ENCODE assay signal across 8 mouse cellular contexts in the genomic region with DNA sequence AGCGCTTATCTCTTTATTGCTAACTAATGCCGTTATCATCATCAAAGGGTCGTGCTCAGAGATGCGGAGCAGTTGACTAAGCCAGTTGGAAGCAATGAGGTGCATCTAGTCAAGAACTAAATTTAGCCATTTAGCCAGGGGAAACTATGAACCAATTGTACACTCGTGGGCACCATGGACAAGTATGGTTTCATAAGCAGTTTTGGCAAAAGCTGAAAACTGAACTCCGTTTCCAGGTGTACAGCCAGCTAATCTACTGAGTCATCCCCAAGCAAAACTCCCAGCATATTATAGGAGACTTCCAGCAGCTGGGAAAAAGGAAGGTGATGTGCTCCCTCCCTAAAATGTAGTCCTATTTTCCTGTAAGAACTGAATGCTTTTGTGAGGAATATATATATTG. TPM values are rescaled to one million over a fixed set of nuclear protein-coding genes. Genes with fewer than 3 reads are reported as not detected.
DNase-seq lines count a peak whose midpoint lies in the region; ATAC-seq and TF ChIP-seq lines count a peak whose summit lies in the region.

No protein-coding gene starts in this region.

- peak overlapping the region; percentile 93 for H3K27ac ChIP-seq in layer of hippocampus, adult 2 months
- H3K27ac ChIP-seq in embryonic facial prominence, embryonic 13.5 days = no peak overlapping the region
- H3K27ac ChIP-seq in intestine, postnatal 0 days (ENCODE audit: low read depth, low read length) = no peak overlapping the region
- H3K27ac ChIP-seq in neural tube, embryonic 14.5 days (ENCODE audit: low read depth, low read length) = no peak overlapping the region
- no peak overlapping the region for H3K27ac ChIP-seq in kidney, adult 2 months (ENCODE audit: insufficient read depth, low read depth, low read length)

- H3K9me3 ChIP-seq in embryonic facial prominence, embryonic 13.5 days = no peaks in the 10 kb centered on the region
- no peaks in the 10 kb centered on the region for H3K9me3 ChIP-seq in intestine, postnatal 0 days (ENCODE audit: control insufficient read depth)
- no peaks in the 10 kb centered on the region for H3K9me3 ChIP-seq in neural tube, embryonic 14.5 days (ENCODE audit: control insufficient read depth, low read length)

- peak overlapping the region; percentile 83 for H3K4me3 ChIP-seq in layer of hippocampus, adult 2 months
- H3K4me3 ChIP-seq in embryonic facial prominence, embryonic 13.5 days = peak overlapping the region; percentile 72
- no peak overlapping the region for H3K4me3 ChIP-seq in intestine, postnatal 0 days (ENCODE audit: low read depth, low read length)
- H3K4me3 ChIP-seq in neural tube, embryonic 14.5 days (ENCODE audit: low read depth, low read length) = peak overlapping the region; percentile 87; the same call in 1 of the 2 replicates
- no peak overlapping the region for H3K4me3 ChIP-seq in kidney, adult 2 months (ENCODE audit: insufficient read depth, low read depth, low read length)

- H3K36me3 ChIP-seq in embryonic facial prominence, embryonic 13.5 days = peaks cover 3% of the 10 kb centered on the region
- H3K36me3 ChIP-seq in intestine, postnatal 0 days (ENCODE audit: control insufficient read depth, insufficient read depth) = no peaks in the 10 kb centered on the region; the same call in 1 of the 2 replicates
- H3K36me3 ChIP-seq in neural tube, embryonic 14.5 days (ENCODE audit: control insufficient read depth, insufficient read depth, low read length) = peaks cover 2% of the 10 kb centered on the region
- H3K36me3 ChIP-seq in kidney, adult 2 months (ENCODE audit: control insufficient read depth, insufficient read depth, low read length) = no peaks in the 10 kb centered on the region

- WGBS in embryonic facial prominence, embryonic 13.5 days = 42% methylated on average over 6 of the region's 6 CpGs
- WGBS in intestine, postnatal 0 days = 19% methylated on average over 6 of the region's 6 CpGs
- WGBS in neural tube, embryonic 14.5 days = 36% methylated on average over 6 of the region's 6 CpGs
- WGBS in kidney, adult 2 months = 28% methylated on average over 6 of the region's 6 CpGs

- no peak for TF ChIP-seq CTCF in layer of hippocampus, adult 2 months (conservative IDR thresholded peaks at IDR 0.05)
- no peak for TF ChIP-seq CTCF in intestine, postnatal 0 days (IDR thresholded peaks at IDR 0.05; ENCODE audit: low read depth)
- no peak for TF ChIP-seq CTCF in kidney, adult 2 months (conservative IDR thresholded peaks at IDR 0.05; ENCODE audit: insufficient read depth, insufficient read length, low read depth, low read length)

- peak overlapping the region; percentile 99 for H3K4me2 ChIP-seq in embryonic facial prominence, embryonic 13.5 days
- H3K4me2 ChIP-seq in intestine, postnatal 0 days (replicated peaks; ENCODE audit: low read depth) = peak overlapping the region; percentile 99
- peak overlapping the region; percentile 97 for H3K4me2 ChIP-seq in neural tube, embryonic 14.5 days (ENCODE audit: low read depth, low read length)

- ATAC-seq in embryonic facial prominence, embryonic 13.5 days (ENCODE audit: insufficient number of reproducible peaks, insufficient read depth, low FRiP score, low TSS enrichment, low read depth) = no peak
- no peak for ATAC-seq in intestine, postnatal 0 days
- ATAC-seq in neural tube, embryonic 14.5 days (ENCODE audit: low read depth) = no peak

- 0 out of 2 replicates have a peak, but pooled peaks cover 3% of the 10 kb centered on the region for H3K27me3 ChIP-seq in embryonic facial prominence, embryonic 13.5 days
- no peaks in the 10 kb centered on the region for H3K27me3 ChIP-seq in intestine, postnatal 0 days (replicated peaks; ENCODE audit: control insufficient read depth, insufficient read depth, low read length)
- H3K27me3 ChIP-seq in neural tube, embryonic 14.5 days (ENCODE audit: control insufficient read depth, insufficient read depth, low read length) = no peaks in the 10 kb centered on the region
- no peaks in the 10 kb centered on the region for H3K27me3 ChIP-seq in kidney, adult 2 months (replicated peaks; ENCODE audit: control insufficient read depth, insufficient read depth, low read length)

- H3K9ac ChIP-seq in embryonic facial prominence, embryonic 13.5 days = peak overlapping the region; percentile 88; the same call in 1 of the 2 replicates
- H3K9ac ChIP-seq in intestine, postnatal 0 days (ENCODE audit: low read depth, low read length) = 0 out of 2 replicates have a peak overlapping the region, but pooled peaks have one; percentile 66
- H3K9ac ChIP-seq in neural tube, embryonic 14.5 days (replicated peaks; ENCODE audit: low read depth, low read length) = no peak overlapping the region

- TF ChIP-seq POLR2A in kidney, adult 2 months (IDR thresholded peaks at IDR 0.05; ENCODE audit: low read depth, low read length) = no peak

- peaks cover 38% of the 10 kb centered on the region for H3K4me1 ChIP-seq in embryonic facial prominence, embryonic 13.5 days
- peaks cover 16% of the 10 kb centered on the region for H3K4me1 ChIP-seq in intestine, postnatal 0 days (replicated peaks; ENCODE audit: control insufficient read depth, insufficient read depth, low read length)
- H3K4me1 ChIP-seq in neural tube, embryonic 14.5 days (ENCODE audit: control insufficient read depth, insufficient read depth, low read length) = peaks cover 31% of the 10 kb centered on the region
- peaks cover 12% of the 10 kb centered on the region for H3K4me1 ChIP-seq in kidney, adult 2 months (ENCODE audit: control insufficient read depth, insufficient read depth, low read length)

- DNase-seq in layer of hippocampus, adult 2 months (ENCODE audit: low spot score in 2 of 2) = no peak
- no peak for DNase-seq in layer of hippocampus, adult 9-10 months (ENCODE audit: low spot score)
- no peak for DNase-seq in frontal cortex, postnatal 25 days (ENCODE audit: low spot score in 2 of 2)
- no peak for DNase-seq in kidney, adult 2 months
- no peak for DNase-seq in frontal cortex, postnatal 10 days (ENCODE audit: low spot score in 2 of 2)

RNA-seq across cellular contexts. Expression of gene Rab11fip3, which starts 0.8 kb away (rescaled TPM):
- total RNA-seq in layer of hippocampus, adult 2 months (2021) = 100 to 1,000 TPM; 108 to 115 TPM
- 22.8 and 23.5 TPM in 2 replicates for polyA plus RNA-seq in embryonic facial prominence, embryonic 13.5 days (2015; fragmentation: Nextera tagmentation; extraction: Ambion mirVana)
- 32.3 and 37.5 TPM in 2 replicates for polyA plus RNA-seq in intestine, postnatal 0 days (2015; fragmentation: Nextera tagmentation; extraction: Ambion mirVana)
- 29.0 and 34.1 TPM in 2 replicates for polyA plus RNA-seq in neural tube, embryonic 14.5 days (2014; fragmentation: Nextera tagmentation; extraction: Ambion mirVana)
- polyA plus RNA-seq in kidney, adult 2 months (2012; rRNA removed) = 454 and 517 TPM in 2 replicates

RNA-seq across cellular contexts. Expression of gene Decr2, which starts 20.0 kb away (rescaled TPM):
- 10 to 100 TPM; 26.7 to 28.9 TPM for total RNA-seq in layer of hippocampus, adult 2 months (2021)
- 42.9 and 44.9 TPM in 2 replicates for polyA plus RNA-seq in embryonic facial prominence, embryonic 13.5 days (2015; fragmentation: Nextera tagmentation; extraction: Ambion mirVana)
- 36.2 and 37.4 TPM in 2 replicates for polyA plus RNA-seq in intestine, postnatal 0 days (2015; fragmentation: Nextera tagmentation; extraction: Ambion mirVana)
- polyA plus RNA-seq in neural tube, embryonic 14.5 days (2014; fragmentation: Nextera tagmentation; extraction: Ambion mirVana) = 28.4 and 33.4 TPM in 2 replicates
- polyA plus RNA-seq in kidney, adult 2 months (2012; rRNA removed) = 63.0 and 74.9 TPM in 2 replicates

RNA-seq across cellular contexts. Expression of gene Nme4, which starts 25.3 kb away (rescaled TPM):
- total RNA-seq in layer of hippocampus, adult 2 months (2021) = 1 to 10 TPM; 5.7 to 6.7 TPM
- polyA plus RNA-seq in embryonic facial prominence, embryonic 13.5 days (2015; fragmentation: Nextera tagmentation; extraction: Ambion mirVana) = 138 and 142 TPM in 2 replicates
- polyA plus RNA-seq in intestine, postnatal 0 days (2015; fragmentation: Nextera tagmentation; extraction: Ambion mirVana) = 18.5 and 20.4 TPM in 2 replicates
- 10.8 and 16.3 TPM in 2 replicates for polyA plus RNA-seq in neural tube, embryonic 14.5 days (2014; fragmentation: Nextera tagmentation; extraction: Ambion mirVana)
- polyA plus RNA-seq in kidney, adult 2 months (2012; rRNA removed) = 36.2 and 45.6 TPM in 2 replicates

RNA-seq across cellular contexts. Expression of gene Tmem8, which starts 43.0 kb away (rescaled TPM):
- 10 to 100 TPM; 14.1 to 14.2 TPM for total RNA-seq in layer of hippocampus, adult 2 months (2021)
- 1.4 and 1.7 TPM in 2 replicates for polyA plus RNA-seq in embryonic facial prominence, embryonic 13.5 days (2015; fragmentation: Nextera tagmentation; extraction: Ambion mirVana)
- 26.5 TPM in 2 replicates for polyA plus RNA-seq in intestine, postnatal 0 days (2015; fragmentation: Nextera tagmentation; extraction: Ambion mirVana)
- 2.8 and 3.1 TPM in 2 replicates for polyA plus RNA-seq in neural tube, embryonic 14.5 days (2014; fragmentation: Nextera tagmentation; extraction: Ambion mirVana)
- polyA plus RNA-seq in kidney, adult 2 months (2012; rRNA removed) = 431 and 538 TPM in 2 replicates

RNA-seq across cellular contexts. Expression of gene Mrpl28, which starts 53.2 kb away (rescaled TPM):
- total RNA-seq in layer of hippocampus, adult 2 months (2021) = 10 to 100 TPM; 59.7 to 63.9 TPM
- polyA plus RNA-seq in embryonic facial prominence, embryonic 13.5 days (2015; fragmentation: Nextera tagmentation; extraction: Ambion mirVana) = 180 and 209 TPM in 2 replicates
- 142 and 143 TPM in 2 replicates for polyA plus RNA-seq in intestine, postnatal 0 days (2015; fragmentation: Nextera tagmentation; extraction: Ambion mirVana)
- 177 and 192 TPM in 2 replicates for polyA plus RNA-seq in neural tube, embryonic 14.5 days (2014; fragmentation: Nextera tagmentation; extraction: Ambion mirVana)
- 130 and 137 TPM in 2 replicates for polyA plus RNA-seq in kidney, adult 2 months (2012; rRNA removed)

Comparison
In these comparisons a context has a peak if more than half of its experiments do, and no peak if none do; other contexts are left out.
1. H3K4me3 ChIP-seq: peak in layer of hippocampus, adult 2 months (single experiment), embryonic facial prominence, embryonic 13.5 days (single experiment) and neural tube, embryonic 14.5 days (single experiment); none in intestine, postnatal 0 days (single experiment) and kidney, adult 2 months (single experiment).
2. RNA of gene Rab11fip3, which starts 0.8 kb away (polyA plus RNA-seq): 454 to 517 TPM in kidney, adult 2 months; 32.3 to 37.5 TPM in intestine, postnatal 0 days, 29.0 to 34.1 TPM in neural tube, embryonic 14.5 days and 22.8 to 23.5 TPM in embryonic facial prominence, embryonic 13.5 days; every median in the first group is over 10 times any median in the second.
3. Peak in every context shown above with its lines, with median percentiles within 50 percentile points of each other: H3K4me2 ChIP-seq.